In genomic region chr14:8186278-8187045, GRCm38 (mm10) we compare ENCODE assay signal across 11 mouse cellular contexts. TPM values are rescaled to one million over a fixed set of nuclear protein-coding genes. Genes with fewer than 3 reads are reported as not detected.
DNase-seq lines count a peak whose midpoint lies in the region; ATAC-seq and TF ChIP-seq lines count a peak whose summit lies in the region.
"Had no signal": no experiment of that assay in that cellular context is flagged by ENCODE, and none has a peak within 500 bp of the region (broad histone marks: within the 10 kb centered on the region; RNA-seq: fewer than 3 reads in every experiment).

No protein-coding gene starts in this region.

- ATAC-seq in embryonic facial prominence, embryonic 14.5 days (ENCODE audit: low read depth), result no peak
- no peak for ATAC-seq in lung, postnatal 0 days
- no peak for ATAC-seq in hindbrain, embryonic 11.5 days (ENCODE audit: low FRiP score)

- H3K4me1 ChIP-seq in embryonic facial prominence, embryonic 14.5 days (ENCODE audit: control insufficient read depth, insufficient read depth, low read length), result no peaks in the 10 kb centered on the region
- H3K4me1 ChIP-seq in embryonic facial prominence, embryonic 10.5 days, result no peaks in the 10 kb centered on the region
- H3K4me1 ChIP-seq in lung, postnatal 0 days (ENCODE audit: insufficient read depth, low read depth, low read length), result 0 out of 2 replicates have a peak, but pooled peaks cover 5% of the 10 kb centered on the region
- H3K4me1 ChIP-seq in lung, adult 2 months (ENCODE audit: control insufficient read depth, insufficient read depth, low read length), result no peaks in the 10 kb centered on the region
- no peaks in the 10 kb centered on the region for H3K4me1 ChIP-seq in hindbrain, embryonic 11.5 days (replicated peaks; ENCODE audit: control insufficient read depth, insufficient read depth, low read length)
- H3K4me1 ChIP-seq: liver, embryonic 15.5 days had no signal

- H3K4me3 ChIP-seq in embryonic facial prominence, embryonic 14.5 days (ENCODE audit: low read depth, low read length), result no peak overlapping the region
- no peak overlapping the region for H3K4me3 ChIP-seq in embryonic facial prominence, embryonic 10.5 days
- no peak overlapping the region for H3K4me3 ChIP-seq in lung, postnatal 0 days (ENCODE audit: low read depth, low read length)
- no peak overlapping the region for H3K4me3 ChIP-seq in lung, adult 2 months (replicated peaks; ENCODE audit: extremely low read depth, low read depth, low read length)
- H3K4me3 ChIP-seq in hindbrain, embryonic 11.5 days (ENCODE audit: low read depth, low read length), result no peak overlapping the region
- H3K4me3 ChIP-seq: liver, embryonic 15.5 days; myocyte had no signal

- TF ChIP-seq CTCF in lung, postnatal 0 days (IDR thresholded peaks at IDR 0.05), result no peak
- TF ChIP-seq CTCF in lung, adult 2 months (IDR thresholded peaks at IDR 0.05; ENCODE audit: insufficient read depth, low read length), result no peak

- no peak overlapping the region for H3K27ac ChIP-seq in embryonic facial prominence, embryonic 14.5 days (replicated peaks; ENCODE audit: low read depth, low read length)
- no peak overlapping the region for H3K27ac ChIP-seq in embryonic facial prominence, embryonic 10.5 days (replicated peaks)
- H3K27ac ChIP-seq in lung, postnatal 0 days (ENCODE audit: low read length), result no peak overlapping the region
- H3K27ac ChIP-seq in hindbrain, embryonic 11.5 days (ENCODE audit: low read depth, low read length), result no peak overlapping the region
- H3K27ac ChIP-seq: liver, embryonic 15.5 days had no signal

- no peak overlapping the region for H3K4me2 ChIP-seq in embryonic facial prominence, embryonic 14.5 days (ENCODE audit: low read depth, low read length)
- H3K4me2 ChIP-seq in lung, postnatal 0 days (replicated peaks; ENCODE audit: low read depth, low read length), result no peak overlapping the region
- H3K4me2 ChIP-seq in hindbrain, embryonic 11.5 days (replicated peaks; ENCODE audit: low read depth, low read length), result no peak overlapping the region
- H3K4me2 ChIP-seq: liver, embryonic 15.5 days had no signal

- H3K27me3 ChIP-seq in embryonic facial prominence, embryonic 14.5 days (replicated peaks; ENCODE audit: control insufficient read depth, insufficient read depth, low read length), result no peaks in the 10 kb centered on the region
- no peaks in the 10 kb centered on the region for H3K27me3 ChIP-seq in embryonic facial prominence, embryonic 10.5 days (replicated peaks; ENCODE audit: low read depth, poor library complexity, severe bottlenecking)
- no peaks in the 10 kb centered on the region for H3K27me3 ChIP-seq in lung, postnatal 0 days (replicated peaks; ENCODE audit: insufficient read depth, low read length)
- no peaks in the 10 kb centered on the region for H3K27me3 ChIP-seq in hindbrain, embryonic 11.5 days (ENCODE audit: control insufficient read depth, insufficient read depth, low read length)
- H3K27me3 ChIP-seq: liver, embryonic 15.5 days had no signal

- H3K9ac ChIP-seq in embryonic facial prominence, embryonic 14.5 days (ENCODE audit: low read depth, low read length), result no peak overlapping the region
- H3K9ac ChIP-seq in lung, postnatal 0 days (replicated peaks; ENCODE audit: low read depth), result no peak overlapping the region
- H3K9ac ChIP-seq in hindbrain, embryonic 11.5 days (ENCODE audit: low read depth, low read length), result no peak overlapping the region
- H3K9ac ChIP-seq: liver, embryonic 15.5 days had no signal

- no peaks in the 10 kb centered on the region for H3K9me3 ChIP-seq in embryonic facial prominence, embryonic 14.5 days (ENCODE audit: control insufficient read depth, low read length)
- H3K9me3 ChIP-seq in embryonic facial prominence, embryonic 10.5 days, result no peaks in the 10 kb centered on the region
- H3K9me3 ChIP-seq in lung, postnatal 0 days (ENCODE audit: low read length), result no peaks in the 10 kb centered on the region
- H3K9me3 ChIP-seq in hindbrain, embryonic 11.5 days (ENCODE audit: control insufficient read depth, low read length), result no peaks in the 10 kb centered on the region
- H3K9me3 ChIP-seq: liver, embryonic 15.5 days had no signal

- 76% methylated on average over 6 of the region's 6 CpGs for WGBS in embryonic facial prominence, embryonic 14.5 days
- WGBS in embryonic facial prominence, embryonic 10.5 days, result 92% methylated on average over 6 of the region's 6 CpGs
- 76% methylated on average over 6 of the region's 6 CpGs for WGBS in lung, postnatal 0 days
- whole genome bisulfite sequencing in lung, adult 2 months, result 79% methylated on average over 6 of the region's 6 CpGs
- WGBS in hindbrain, embryonic 11.5 days, result 92% methylated on average over 6 of the region's 6 CpGs

- no peaks in the 10 kb centered on the region for H3K36me3 ChIP-seq in embryonic facial prominence, embryonic 14.5 days (ENCODE audit: control insufficient read depth, insufficient read depth, low read length)
- no peaks in the 10 kb centered on the region for H3K36me3 ChIP-seq in embryonic facial prominence, embryonic 10.5 days (replicated peaks)
- H3K36me3 ChIP-seq in lung, postnatal 0 days (ENCODE audit: insufficient read depth, low read length), result no peaks in the 10 kb centered on the region
- H3K36me3 ChIP-seq in hindbrain, embryonic 11.5 days (ENCODE audit: control insufficient read depth, insufficient read depth, low read length), result no peaks in the 10 kb centered on the region
- H3K36me3 ChIP-seq: liver, embryonic 15.5 days had no signal

- DNase-seq in embryonic facial prominence, embryonic 14.5 days (ENCODE audit: low spot score), result peak; percentile 45
- DNase-seq in embryonic facial prominence, embryonic 10.5 days (ENCODE audit: low spot score), result no peak
- peak; percentile 30 for DNase-seq in lung, postnatal 0 days (ENCODE audit: low spot score)
- DNase-seq in lung, adult 2 months, result no peak
- peak; percentile 74 to 84 for DNase-seq in layer of hippocampus, adult 8-10 months (ENCODE audit: low spot score in 2 of 2)
- DNase-seq in right cerebral cortex, postnatal 4 days, result peak; percentile 57
- DNase-seq in hindbrain, embryonic 11.5 days (ENCODE audit: low spot score), result no peak
- DNase-seq in heart, adult 9 months (ENCODE audit: low spot score in 2 of 2), result no peak
- DNase-seq: cerebellum, adult 11-12 months had no signal

- TF ChIP-seq POLR2A in lung, adult 2 months (IDR thresholded peaks at IDR 0.05; ENCODE audit: borderline replicate concordance, extremely low read depth, low read depth, low read length), result no peak

- TF ChIP-seq EP300 in lung, postnatal 0 days (IDR thresholded peaks at IDR 0.05), result no peak

RNA-seq across cellular contexts. Expression of gene Pdhb, which starts 13.6 kb away (rescaled TPM):
- polyA plus RNA-seq in embryonic facial prominence, embryonic 14.5 days (2014; fragmentation: Nextera tagmentation; extraction: Ambion mirVana), result 202 and 215 TPM in 2 replicates
- 200 and 214 TPM in 2 replicates for polyA plus RNA-seq in embryonic facial prominence, embryonic 10.5 days (2016; fragmentation: Nextera tagmentation; extraction: Ambion mirVana)
- polyA plus RNA-seq in lung, postnatal 0 days (2015; fragmentation: Nextera tagmentation; extraction: Ambion mirVana), result 129 and 140 TPM in 2 replicates
- polyA plus RNA-seq in lung, adult 2 months (2012; rRNA removed), result 30.3 and 53.1 TPM in 2 replicates
- total RNA-seq in layer of hippocampus, adult 8-10 months (2022), result 100 to 1,000 TPM; 169 to 185 (median 175) TPM
- 228 and 233 TPM in 2 replicates for polyA plus RNA-seq in hindbrain, embryonic 11.5 days (2014; fragmentation: Nextera tagmentation; extraction: Ambion mirVana)

RNA-seq across cellular contexts. Expression of gene Kctd6, which starts 27.5 kb away (rescaled TPM):
- 12.2 and 12.8 TPM in 2 replicates for polyA plus RNA-seq in embryonic facial prominence, embryonic 14.5 days (2014; fragmentation: Nextera tagmentation; extraction: Ambion mirVana)
- polyA plus RNA-seq in embryonic facial prominence, embryonic 10.5 days (2016; fragmentation: Nextera tagmentation; extraction: Ambion mirVana), result 6.3 and 8.3 TPM in 2 replicates
- polyA plus RNA-seq in lung, postnatal 0 days (2015; fragmentation: Nextera tagmentation; extraction: Ambion mirVana), result 18.5 and 19.5 TPM in 2 replicates
- 6.1 and 9.0 TPM in 2 replicates for polyA plus RNA-seq in lung, adult 2 months (2012; rRNA removed)
- 10 to 100 TPM; 52.8 to 75.2 (median 63.4) TPM for total RNA-seq in layer of hippocampus, adult 8-10 months (2022)
- 8.2 and 11.2 TPM in 2 replicates for polyA plus RNA-seq in hindbrain, embryonic 11.5 days (2014; fragmentation: Nextera tagmentation; extraction: Ambion mirVana)

Comparison
In these comparisons a context has a peak if more than half of its experiments do, and no peak if none do; other contexts are left out.
1. DNase-seq: peak in embryonic facial prominence, embryonic 14.5 days (single experiment), lung, postnatal 0 days (single experiment), layer of hippocampus, adult 8-10 months (2 of 2) and right cerebral cortex, postnatal 4 days (single experiment); none in embryonic facial prominence, embryonic 10.5 days (single experiment), lung, adult 2 months (single experiment), hindbrain, embryonic 11.5 days (single experiment) and heart, adult 9 months (0 of 2).